8 mouse cellular contexts compared by ENCODE assay signal in genomic region chr5:35574653-35575599, GRCm38 (mm10). TPM values are rescaled to one million over a fixed set of nuclear protein-coding genes. Genes with fewer than 3 reads are reported as not detected.
DNase-seq lines count a peak whose midpoint lies in the region; ATAC-seq and TF ChIP-seq lines count a peak whose summit lies in the region.

TSS of gene Trmt44 (minus strand) at chr5:35575070.

- H3K4me3 ChIP-seq in G1E (ENCODE audit: low read depth, low read length): peak within 1 kb of the TSS; percentile 97
- H3K4me3 ChIP-seq in forebrain, postnatal 0 days (ENCODE audit: low read depth, low read length): peak within 1 kb of the TSS; percentile 99
- H3K4me3 ChIP-seq in lung, embryonic 16.5 days (ENCODE audit: low read length): peak within 1 kb of the TSS; percentile 76

- H3K27ac ChIP-seq in forebrain, postnatal 0 days (ENCODE audit: low read depth, low read length): peak within 1 kb of the TSS; percentile 91
- H3K27ac ChIP-seq in lung, embryonic 16.5 days (ENCODE audit: low read length): peak within 1 kb of the TSS; percentile 79

- no peaks in the 10 kb centered on the region for H3K9me3 ChIP-seq in G1E (replicated peaks)
- H3K9me3 ChIP-seq in forebrain, postnatal 0 days (ENCODE audit: low read length): no peaks in the 10 kb centered on the region
- H3K9me3 ChIP-seq in lung, embryonic 16.5 days (ENCODE audit: control insufficient read depth, low read length): no peaks in the 10 kb centered on the region

- peak; percentile 96 for DNase-seq in G1E (ENCODE audit: low spot score)
- peak; percentile 95 for DNase-seq in cerebellum, adult 18-20 months
- peak; percentile 93 for DNase-seq in forebrain, postnatal 0 days
- peak; percentile 70 for DNase-seq in layer of hippocampus, adult 9-10 months (ENCODE audit: low spot score)
- peak; percentile 86 for DNase-seq in ovary, postnatal 10 days (ENCODE audit: low spot score)
- peak; percentile 79 to 83 for DNase-seq in thymus, postnatal 10 days (ENCODE audit: low spot score in 2 of 2)

- 7% methylated on average over 56 of the region's 56 CpGs for WGBS in forebrain, postnatal 0 days
- 3% methylated on average over 56 of the region's 56 CpGs for WGBS in lung, embryonic 16.5 days

- TF ChIP-seq CTCF in G1E (IDR thresholded peaks at IDR 0.05; ENCODE audit: low read depth, low read length): no peak
- no peak for TF ChIP-seq CTCF in forebrain, postnatal 0 days (IDR thresholded peaks at IDR 0.05; ENCODE audit: low read depth)

- H3K36me3 ChIP-seq in G1E (replicated peaks): peaks cover 43% of the 10 kb centered on the region
- peaks cover 24% of the 10 kb centered on the region for H3K36me3 ChIP-seq in forebrain, postnatal 0 days (ENCODE audit: insufficient read depth)
- H3K36me3 ChIP-seq in lung, embryonic 16.5 days (ENCODE audit: control insufficient read depth, insufficient read depth, low read length): peaks cover 11% of the 10 kb centered on the region

- peak within 1 kb of the TSS; percentile 97 for H3K4me2 ChIP-seq in forebrain, postnatal 0 days (ENCODE audit: low read depth)
- peak within 1 kb of the TSS; percentile 74 for H3K4me2 ChIP-seq in lung, embryonic 16.5 days (ENCODE audit: low read depth, low read length)

- no peaks in the 10 kb centered on the region for H3K27me3 ChIP-seq in G1E (ENCODE audit: insufficient read depth, low read length)
- no peaks in the 10 kb centered on the region for H3K27me3 ChIP-seq in forebrain, postnatal 0 days (ENCODE audit: insufficient read depth, low read length)
- no peaks in the 10 kb centered on the region for H3K27me3 ChIP-seq in lung, embryonic 16.5 days (ENCODE audit: control insufficient read depth, insufficient read depth, low read depth, low read length)

- H3K9ac ChIP-seq in forebrain, postnatal 0 days: peak within 1 kb of the TSS; percentile 77
- H3K9ac ChIP-seq in lung, embryonic 16.5 days (ENCODE audit: low read length): peak within 1 kb of the TSS; percentile 82

- H3K4me1 ChIP-seq in G1E (ENCODE audit: insufficient read depth, low read depth, low read length): peaks cover 33% of the 10 kb centered on the region
- H3K4me1 ChIP-seq in forebrain, postnatal 0 days (ENCODE audit: insufficient read depth): peaks cover 10% of the 10 kb centered on the region
- peaks cover 4% of the 10 kb centered on the region for H3K4me1 ChIP-seq in lung, embryonic 16.5 days (replicated peaks; ENCODE audit: control insufficient read depth, insufficient read depth, low read length)

- peak; percentile 89 for ATAC-seq in G1E (ENCODE audit: extremely low read depth, insufficient number of reproducible peaks, low FRiP score, poor library complexity, severe bottlenecking)
- ATAC-seq in forebrain, postnatal 0 days: peak; percentile 99
- peak; percentile 96 to 99 for ATAC-seq in hematopoietic stem cell, adult 5-6 weeks (replicated peaks in 1 of 2; ENCODE audit: insufficient read depth in 1 of 2, low FRiP score in 2 of 2, low TSS enrichment in 1 of 2, low read depth in 1 of 2, poor library complexity in 2 of 2, severe bottlenecking in 2 of 2)
- peak; percentile 99 for ATAC-seq in lung, embryonic 16.5 days (ENCODE audit: low read depth)

RNA-seq across cellular contexts. Expression of gene Trmt44, which starts in this region (rescaled TPM):
- total RNA-seq in G1E (2014; fragmentation: Nextera tagmentation) (14.7 and 16.4 TPM in 2 replicates), G1E (2017) (15.0 and 18.0 TPM in 2 replicates)
- 4.2 and 5.9 TPM in 2 replicates for polyA plus RNA-seq in G1E (2012)
- total RNA-seq in forebrain, postnatal 0 days (2014; rRNA removed): 10.6 and 12.3 TPM in 2 replicates
- 2.7 and 3.5 TPM in 2 replicates for polyA plus RNA-seq in forebrain, postnatal 0 days (2015; fragmentation: Nextera tagmentation; extraction: Ambion mirVana)
- 4.4 and 14.6 TPM in 2 replicates for total RNA-seq in hematopoietic stem cell, adult 5-6 weeks (2017)
- 9.1 and 10.6 TPM in 2 replicates for polyA plus RNA-seq in lung, embryonic 16.5 days (2015; fragmentation: Nextera tagmentation; extraction: Ambion mirVana)

Comparison
In these comparisons a context has a peak if more than half of its experiments do, and no peak if none do; other contexts are left out.
1. Peak in every context shown above with its lines: DNase-seq, ATAC-seq, H3K4me3 ChIP-seq and H3K27ac ChIP-seq.